Comparison of ENCODE assay signal across 32 mouse cellular contexts in genomic region chr11:6296077-6296476, GRCm38 (mm10). TPM values are rescaled to one million over a fixed set of nuclear protein-coding genes. Genes with fewer than 3 reads are reported as not detected.
DNase-seq lines count a peak whose midpoint lies in the region; ATAC-seq and TF ChIP-seq lines count a peak whose summit lies in the region.
"Had no signal": no experiment of that assay in that cellular context is flagged by ENCODE, and none has a peak within 500 bp of the region (broad histone marks: within the 10 kb centered on the region; RNA-seq: fewer than 3 reads in every experiment).

No protein-coding gene starts in this region.

- H3K4me2 ChIP-seq in liver, embryonic 12.5 days: peak overlapping the region; percentile 70
- H3K4me2 ChIP-seq in liver, embryonic 11.5 days: no peak overlapping the region
- H3K4me2 ChIP-seq: embryonic facial prominence, embryonic 15.5 days; heart, embryonic 12.5 days; hindbrain, embryonic 13.5 days; midbrain, embryonic 15.5 days; neural tube, embryonic 15.5 days; stomach, embryonic 15.5 days had no signal

- peaks cover 45% of the 10 kb centered on the region for H3K36me3 ChIP-seq in liver, embryonic 12.5 days
- H3K36me3 ChIP-seq in liver, embryonic 11.5 days (ENCODE audit: control insufficient read depth, insufficient read depth, low read length): peaks cover 23% of the 10 kb centered on the region
- H3K36me3 ChIP-seq in small intestine, adult 2 months (ENCODE audit: control insufficient read depth, insufficient read depth, low read length): peaks cover 44% of the 10 kb centered on the region

- TF ChIP-seq CTCF in small intestine, adult 2 months (IDR thresholded peaks at IDR 0.05; ENCODE audit: extremely low read depth, insufficient read length, insufficient replicate concordance, low read depth, low read length): no peak
- TF ChIP-seq CTCF in layer of hippocampus, adult 2 months (conservative IDR thresholded peaks at IDR 0.05): no peak

- no peak overlapping the region for H3K4me3 ChIP-seq in liver, embryonic 12.5 days
- H3K4me3 ChIP-seq in liver, embryonic 11.5 days (ENCODE audit: low read depth, low read length): no peak overlapping the region
- H3K4me3 ChIP-seq in small intestine, adult 2 months (ENCODE audit: low read depth, low read length): no peak overlapping the region
- H3K4me3 ChIP-seq in layer of hippocampus, adult 2 months: no peak overlapping the region
- H3K4me3 ChIP-seq: embryonic facial prominence, embryonic 10.5 days; embryonic facial prominence, embryonic 15.5 days; heart, embryonic 12.5 days; hindbrain, embryonic 13.5 days; midbrain, embryonic 10.5 days; midbrain, embryonic 15.5 days; neural tube, embryonic 15.5 days; stomach, embryonic 15.5 days had no signal

- ATAC-seq in liver, embryonic 12.5 days: no peak
- ATAC-seq in liver, embryonic 11.5 days (replicated peaks; ENCODE audit: low FRiP score): no peak
- ATAC-seq: forebrain, embryonic 14.5 days; intestine, embryonic 16.5 days; midbrain, embryonic 15.5 days; Patski had no signal

- peaks cover 56% of the 10 kb centered on the region for H3K4me1 ChIP-seq in liver, embryonic 12.5 days
- peaks cover 21% of the 10 kb centered on the region for H3K4me1 ChIP-seq in liver, embryonic 11.5 days (replicated peaks; ENCODE audit: control insufficient read depth, insufficient read depth, low read length)
- H3K4me1 ChIP-seq in small intestine, adult 2 months (ENCODE audit: control insufficient read depth, insufficient read depth, insufficient read length, low read length): peaks cover 17% of the 10 kb centered on the region; the same call in 1 of the 2 replicates
- H3K4me1 ChIP-seq: stomach, embryonic 15.5 days had no signal

- no peaks in the 10 kb centered on the region for H3K27me3 ChIP-seq in liver, embryonic 12.5 days (replicated peaks)
- H3K27me3 ChIP-seq in liver, embryonic 11.5 days (replicated peaks; ENCODE audit: control insufficient read depth, insufficient read depth, low read length): no peaks in the 10 kb centered on the region
- H3K27me3 ChIP-seq in small intestine, adult 2 months (ENCODE audit: control insufficient read depth, insufficient read depth, low read length): no peaks in the 10 kb centered on the region
- H3K27me3 ChIP-seq: embryonic facial prominence, embryonic 15.5 days; heart, embryonic 12.5 days; hindbrain, embryonic 13.5 days; midbrain, embryonic 15.5 days; neural tube, embryonic 15.5 days; Patski; stomach, embryonic 15.5 days had no signal

- TF ChIP-seq POLR2A in small intestine, adult 2 months (IDR thresholded peaks at IDR 0.05; ENCODE audit: low read depth, low read length): no peak

- no peak for DNase-seq in liver, embryonic 11.5 days (ENCODE audit: low spot score)
- peak; percentile 64 for DNase-seq in 416B (ENCODE audit: low read depth)
- peak; percentile 44 for DNase-seq in R1 (ENCODE audit: low read depth, low spot score)
- no peak for DNase-seq in thymus, postnatal 10 days (ENCODE audit: low spot score in 2 of 2)
- DNase-seq in layer of hippocampus, adult 2 months (ENCODE audit: low spot score in 2 of 2): no peak
- DNase-seq: adrenal gland, postnatal 36 days; B cell, adult 2 months; cerebellum, adult 8-10 months; cerebellum, postnatal 25 days; gastrocnemius, postnatal 36 days; heart, adult 18-20 months; heart, postnatal 4 days; kidney, adult 9 months; kidney, postnatal 14 days; lung, postnatal 10 days; retina, postnatal 1 day; right cerebral cortex, postnatal 14 days; thymus, postnatal 14 days had no signal

- no peaks in the 10 kb centered on the region for H3K9me3 ChIP-seq in liver, embryonic 12.5 days (replicated peaks)
- no peaks in the 10 kb centered on the region for H3K9me3 ChIP-seq in liver, embryonic 11.5 days (ENCODE audit: control insufficient read depth, low read length)
- H3K9me3 ChIP-seq: embryonic facial prominence, embryonic 10.5 days; embryonic facial prominence, embryonic 15.5 days; G1E; heart, embryonic 12.5 days; hindbrain, embryonic 13.5 days; midbrain, embryonic 10.5 days; midbrain, embryonic 15.5 days; neural tube, embryonic 15.5 days; stomach, embryonic 15.5 days had no signal

- H3K27ac ChIP-seq in liver, embryonic 12.5 days: peak overlapping the region; percentile 97
- no peak overlapping the region for H3K27ac ChIP-seq in liver, embryonic 11.5 days (ENCODE audit: low read depth, low read length)
- H3K27ac ChIP-seq in small intestine, adult 2 months (ENCODE audit: insufficient read depth, low read depth, low read length): peak overlapping the region; percentile 30; the same call in 1 of the 2 replicates
- H3K27ac ChIP-seq in layer of hippocampus, adult 2 months: no peak overlapping the region
- H3K27ac ChIP-seq: embryonic facial prominence, embryonic 10.5 days; embryonic facial prominence, embryonic 15.5 days; hindbrain, embryonic 13.5 days; midbrain, embryonic 10.5 days; midbrain, embryonic 15.5 days; neural tube, embryonic 15.5 days; stomach, embryonic 15.5 days had no signal

- H3K9ac ChIP-seq in liver, embryonic 12.5 days: peak overlapping the region; percentile 60; the same call in 1 of the 2 replicates
- H3K9ac ChIP-seq in liver, embryonic 11.5 days (ENCODE audit: low read depth, low read length): no peak overlapping the region
- H3K9ac ChIP-seq: embryonic facial prominence, embryonic 15.5 days; heart, embryonic 12.5 days; hindbrain, embryonic 13.5 days; midbrain, embryonic 15.5 days; neural tube, embryonic 15.5 days; stomach, embryonic 15.5 days had no signal

RNA-seq across cellular contexts. Expression of gene Ogdh, which starts 4.6 kb away (rescaled TPM):
- 119 and 123 TPM in 2 replicates for polyA plus RNA-seq in liver, embryonic 12.5 days (2016; fragmentation: Nextera tagmentation; extraction: Ambion mirVana)
- 124 and 131 TPM in 2 replicates for polyA plus RNA-seq in liver, embryonic 11.5 days (2014; fragmentation: Nextera tagmentation; extraction: Ambion mirVana)
- polyA plus RNA-seq in small intestine, adult 2 months (2012; rRNA removed): 164 and 346 TPM in 2 replicates
- total RNA-seq in layer of hippocampus, adult 2 months (2021): 100 to 1,000 TPM; 214 to 221 TPM

RNA-seq across cellular contexts. Expression of gene Tmed4, which starts 21.4 kb away (rescaled TPM):
- 45.6 and 46.4 TPM in 2 replicates for polyA plus RNA-seq in liver, embryonic 12.5 days (2016; fragmentation: Nextera tagmentation; extraction: Ambion mirVana)
- polyA plus RNA-seq in liver, embryonic 11.5 days (2014; fragmentation: Nextera tagmentation; extraction: Ambion mirVana): 76.2 and 78.8 TPM in 2 replicates
- polyA plus RNA-seq in small intestine, adult 2 months (2012; rRNA removed): 103 and 182 TPM in 2 replicates
- total RNA-seq in layer of hippocampus, adult 2 months (2021): 100 to 1,000 TPM in 1 of 2 experiments, 10 to 100 TPM in 1; 98.7 to 104 TPM

RNA-seq across cellular contexts. Expression of gene Ddx56, which starts 28.5 kb away (rescaled TPM):
- 94.9 and 98.2 TPM in 2 replicates for polyA plus RNA-seq in liver, embryonic 12.5 days (2016; fragmentation: Nextera tagmentation; extraction: Ambion mirVana)
- polyA plus RNA-seq in liver, embryonic 11.5 days (2014; fragmentation: Nextera tagmentation; extraction: Ambion mirVana): 141 and 151 TPM in 2 replicates
- 11.1 and 12.4 TPM in 2 replicates for polyA plus RNA-seq in small intestine, adult 2 months (2012; rRNA removed)
- total RNA-seq in layer of hippocampus, adult 2 months (2021): 10 to 100 TPM; 40.1 to 48.8 TPM

Comparison
In these comparisons a context has a peak if more than half of its experiments do, and no peak if none do; other contexts are left out.
1. H3K27ac ChIP-seq: peak in liver, embryonic 12.5 days (single experiment) and small intestine, adult 2 months (single experiment); none in liver, embryonic 11.5 days (single experiment) and layer of hippocampus, adult 2 months (single experiment).
2. DNase-seq: peak in 416B (single experiment) and R1 (single experiment); none in liver, embryonic 11.5 days (single experiment), thymus, postnatal 10 days (0 of 2) and layer of hippocampus, adult 2 months (0 of 2).